Mouse (Mus musculus) ES-E14 (cell line): ENCODE data around the gene Cnksr3.

Experiments used
- MAFK ChIP-seq: IDR thresholded peaks from 2 replicates; pipeline ENCODE4 v1.6.1; 2014; ENCODE audit warnings: mild to moderate bottlenecking, low read depth, low read length, inconsistent platforms; ENCODE audit not compliant: insufficient read depth
- ZNF384 ChIP-seq: IDR thresholded peaks from 2 replicates; pipeline ENCODE4 v1.6.1; 2012; ENCODE audit warnings: low read depth, low read length, inconsistent platforms

- TF ChIP-seq MAFK (no peak), ZNF384 (no peak)
Observed at GRCm38 (mm10) chr10:7208859-7209441, 3.1 kb downstream of the Cnksr3 start.
